Mouse (Mus musculus) forebrain, embryonic 11.5 days (tissue): ENCODE measurements around the gene Trpv1. TPM values are rescaled to one million over a fixed set of nuclear protein-coding genes. Genes with fewer than 3 reads are reported as not detected.

Experiments
- ATAC-seq: fragments of 200-750 bp; cut with Nextera tagmentation; replicated peaks from 2 replicates; pipeline ENCODE4 v1.8.0; 2017; ENCODE audit warnings: moderate TSS enrichment; ENCODE audit not compliant: low FRiP score
- DNase-seq: peaks from one replicate; pipeline ENCODE4 v3.0.0-alpha.2; 2017; ENCODE audit warnings: low spot score
- H3K27ac ChIP-seq: fragments of 300-500 bp; sonication (generic); 2 replicates; pipeline ENCODE4 v1.5.1; 2014; ENCODE audit warnings: low read depth, low read length
- H3K27me3 ChIP-seq: fragments of 300-500 bp; sonication (generic); 2 replicates; pipeline ENCODE4 v1.6.1; 2014; ENCODE audit warnings: mild to moderate bottlenecking, low read length, mixed read lengths; ENCODE audit not compliant: control insufficient read depth, insufficient read depth
- H3K36me3 ChIP-seq: fragments of 300-500 bp; sonication (generic); 2 replicates; pipeline ENCODE4 v1.6.1; 2014; ENCODE audit warnings: mild to moderate bottlenecking, low read length, moderate library complexity, mixed read lengths; ENCODE audit not compliant: control insufficient read depth, insufficient read depth
- H3K4me1 ChIP-seq: fragments of 300-500 bp; sonication (generic); replicated peaks from 2 replicates; pipeline ENCODE4 v1.6.1; 2014; ENCODE audit warnings: low read length, mixed read lengths; ENCODE audit not compliant: control insufficient read depth, insufficient read depth
- H3K4me2 ChIP-seq: fragments of 300-500 bp; sonication (generic); 2 replicates; pipeline ENCODE4 v1.6.1; 2014; ENCODE audit warnings: low read depth, mild to moderate bottlenecking, low read length, moderate library complexity, mixed read lengths; ENCODE audit not compliant: severe bottlenecking
- H3K4me3 ChIP-seq: fragments of 300-500 bp; sonication (generic); 2 replicates; pipeline ENCODE4 v1.5.1; 2014; ENCODE audit warnings: low read depth, low read length
- H3K9ac ChIP-seq: fragments of 300-500 bp; sonication (generic); 2 replicates; pipeline ENCODE4 v1.6.1; 2014; ENCODE audit warnings: low read length
- H3K9me3 ChIP-seq: fragments of 300-500 bp; sonication (generic); 2 replicates; pipeline ENCODE4 v1.6.1; 2016; ENCODE audit warnings: low read length, mixed read lengths; ENCODE audit not compliant: control insufficient read depth
- WGBS: fragments of 180-500 bp; shearing (Covaris S2); extraction: QIAGEN DNeasy Blood & Tissue Kit; methylation state at CpG from one replicate; pipeline ENCODE4 v1.1.7; 2014; 5-methylcytosine and 5-hydroxymethylcytosine counted together
- polyA plus RNA-seq: library from polyadenylated mRNA; unstranded; fragments of >200 nt; fragmentation: Nextera tagmentation; extraction: Ambion mirVana; gene quantifications from 2 replicates; pipeline ENCODE4 v1.2.1, GENCODE M21; 2014

Gene Trpv1
- polyA plus RNA-seq, 1 experiment from 2014 or later, result not detected

DNA sequence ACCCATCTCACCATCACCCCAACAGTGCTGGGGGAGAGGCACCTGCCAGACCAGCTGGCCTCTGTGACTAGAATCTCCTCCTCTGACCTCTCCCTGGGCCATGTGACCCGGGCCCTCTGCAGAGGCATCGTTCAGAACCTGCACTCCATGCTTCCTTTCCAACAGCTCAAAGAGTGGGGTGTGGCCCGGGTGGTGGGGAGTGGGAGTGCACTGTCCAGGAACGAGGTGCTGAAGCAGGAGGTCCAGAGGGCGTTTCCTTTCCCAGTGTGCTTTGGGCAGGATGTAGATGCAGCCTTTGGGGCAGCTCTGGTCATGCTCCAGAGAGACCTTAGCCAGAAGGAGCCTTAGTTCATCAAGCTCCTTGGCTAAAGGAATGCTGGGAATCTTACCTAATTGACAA, 11.2 kb upstream of the Trpv1 start:
- no peak for ATAC-seq
- no peaks in the 10 kb centered on the region for H3K27me3 ChIP-seq
- WGBS, result 58% methylated on average over 5 of the region's 5 CpGs
- H3K27ac ChIP-seq, result no peak overlapping the region
- H3K36me3 ChIP-seq, result no peaks in the 10 kb centered on the region
- no peak overlapping the region for H3K9ac ChIP-seq
- no peaks in the 10 kb centered on the region for H3K4me1 ChIP-seq
- no peaks in the 10 kb centered on the region for H3K9me3 ChIP-seq
- DNase-seq, result no peak
- H3K4me3 ChIP-seq, result no peak overlapping the region
- no peak overlapping the region for H3K4me2 ChIP-seq

- H3K4me2 ChIP-seq, result no peak overlapping the region
- no peak overlapping the region for H3K9ac ChIP-seq
- no peak overlapping the region for H3K27ac ChIP-seq
- peaks cover 1% of the 10 kb centered on the region; the same call in 1 of the 2 replicates for H3K9me3 ChIP-seq
- ATAC-seq (no peak), DNase-seq (no peak)
- H3K4me1 ChIP-seq, result no peaks in the 10 kb centered on the region
- H3K4me3 ChIP-seq, result no peak overlapping the region
- no peaks in the 10 kb centered on the region for H3K36me3 ChIP-seq
- 88% methylated on average over 2 of the region's 2 CpGs for WGBS
- H3K27me3 ChIP-seq, result no peaks in the 10 kb centered on the region
These were observed 10.1 kb upstream of the Trpv1 start for GRCm38 (mm10) chr11:73223966-73224365.

GRCm38 (mm10) chr11:73225856-73226255, 8.2 kb upstream of the Trpv1 start:
- no peak for DNase-seq
- Histone ChIP-seq H3K4me2 (no peak overlapping the region), H3K36me3 (no peaks in the 10 kb centered on the region), H3K4me3 (no peak overlapping the region), H3K9ac (no peak overlapping the region), H3K4me1 (no peaks in the 10 kb centered on the region), H3K27me3 (no peaks in the 10 kb centered on the region), H3K27ac (no peak overlapping the region), H3K9me3 (peaks cover 2% of the 10 kb centered on the region; the same call in 1 of the 2 replicates)
- WGBS, result 87% methylated on average over 6 of the region's 6 CpGs
- ATAC-seq, result no peak

DNA sequence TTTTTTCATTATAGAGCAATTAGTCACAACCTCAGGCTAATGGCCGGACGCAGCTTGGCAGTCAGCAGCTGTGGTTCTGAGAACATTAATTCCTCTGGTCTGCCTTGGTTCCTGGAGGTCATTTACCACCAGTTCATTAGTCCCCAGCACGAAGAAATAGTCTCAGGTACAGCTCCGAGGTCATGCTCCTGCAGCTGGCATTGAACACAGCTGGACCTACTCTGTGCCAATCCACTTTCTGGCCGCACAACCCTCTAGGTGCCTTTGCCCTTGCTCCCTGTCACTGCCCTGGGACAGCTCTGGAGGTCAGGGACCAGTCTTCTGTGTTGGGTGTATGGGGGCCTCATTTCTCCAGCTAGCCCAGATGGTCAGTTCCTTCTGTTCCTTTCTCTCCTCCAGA, 5.2 kb upstream of the Trpv1 start:
- no peak for DNase-seq
- ATAC-seq, result no peak
- Histone ChIP-seq H3K36me3 (no peaks in the 10 kb centered on the region), H3K4me3 (no peak overlapping the region), H3K27ac (no peak overlapping the region), H3K27me3 (no peaks in the 10 kb centered on the region), H3K4me2 (no peak overlapping the region), H3K4me1 (no peaks in the 10 kb centered on the region), H3K9me3 (peaks cover 2% of the 10 kb centered on the region; the same call in 1 of the 2 replicates), H3K9ac (no peak overlapping the region)
- 83% methylated on average over 5 of the region's 5 CpGs for WGBS

- Histone ChIP-seq H3K36me3 (no peaks in the 10 kb centered on the region), H3K9ac (no peak overlapping the region), H3K9me3 (peaks cover 2% of the 10 kb centered on the region; the same call in 1 of the 2 replicates), H3K4me3 (no peak overlapping the region), H3K27ac (no peak overlapping the region), H3K27me3 (no peaks in the 10 kb centered on the region), H3K4me1 (no peaks in the 10 kb centered on the region), H3K4me2 (no peak overlapping the region)
- DNase-seq (no peak), ATAC-seq (no peak)
- 92% methylated on average over 5 of the region's 5 CpGs for WGBS
These were observed 4.0 kb upstream of the Trpv1 start for GRCm38 (mm10) chr11:73230081-73230480.

GRCm38 (mm10) chr11:73232513-73232912, 1.6 kb upstream of the Trpv1 start:
- ATAC-seq (no peak), DNase-seq (no peak)
- no peaks in the 10 kb centered on the region for H3K4me1 ChIP-seq
- no peak overlapping the region for H3K27ac ChIP-seq
- 70% methylated on average over 2 of the region's 2 CpGs for WGBS
- no peak overlapping the region for H3K4me2 ChIP-seq
- H3K27me3 ChIP-seq, result no peaks in the 10 kb centered on the region
- H3K4me3 ChIP-seq, result no peak overlapping the region
- H3K36me3 ChIP-seq, result no peaks in the 10 kb centered on the region
- H3K9ac ChIP-seq, result no peak overlapping the region
- H3K9me3 ChIP-seq, result peaks cover 2% of the 10 kb centered on the region; the same call in 1 of the 2 replicates

- Histone ChIP-seq H3K9me3 (no peaks in the 10 kb centered on the region), H3K9ac (no peak overlapping the region), H3K36me3 (no peaks in the 10 kb centered on the region), H3K27me3 (no peaks in the 10 kb centered on the region), H3K4me3 (no peak overlapping the region), H3K4me2 (no peak overlapping the region), H3K27ac (no peak overlapping the region), H3K4me1 (no peaks in the 10 kb centered on the region)
- DNase-seq, result no peak
- WGBS, result 50% methylated on average over 5 of the region's 5 CpGs
- no peak for ATAC-seq
These were observed 2.1 kb downstream of the Trpv1 start for GRCm38 (mm10) chr11:73235990-73236701.

GRCm38 (mm10) chr11:73236731-73237130, 2.6 kb downstream of the Trpv1 start:
- Histone ChIP-seq H3K4me1 (no peaks in the 10 kb centered on the region), H3K9me3 (no peaks in the 10 kb centered on the region), H3K27me3 (no peaks in the 10 kb centered on the region), H3K27ac (no peak overlapping the region), H3K36me3 (no peaks in the 10 kb centered on the region), H3K4me2 (no peak overlapping the region), H3K4me3 (no peak overlapping the region), H3K9ac (no peak overlapping the region)
- 72% methylated on average over 3 of the region's 3 CpGs for WGBS
- ATAC-seq (no peak), DNase-seq (no peak)

DNA sequence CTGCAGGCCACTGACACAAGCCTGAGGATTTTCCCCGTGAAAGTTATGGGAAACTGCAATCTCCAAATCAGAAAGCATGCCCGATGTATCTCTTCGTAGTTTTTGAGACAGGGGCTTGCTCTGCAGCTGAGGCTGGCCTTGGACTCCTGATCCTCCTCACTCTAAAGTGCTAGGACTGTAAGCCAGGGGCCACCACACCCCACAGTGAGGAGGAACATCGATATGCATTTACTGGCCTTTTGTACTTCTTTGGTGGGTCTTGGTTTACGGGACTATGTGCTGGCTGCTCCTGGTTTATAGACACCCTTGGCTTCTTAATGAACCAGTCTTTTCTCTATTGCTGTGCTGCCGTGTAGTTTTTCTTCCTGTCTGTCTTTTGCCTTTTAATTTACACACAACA, 8.1 kb downstream of the Trpv1 start:
- Histone ChIP-seq H3K4me1 (no peaks in the 10 kb centered on the region), H3K36me3 (no peaks in the 10 kb centered on the region), H3K4me3 (no peak overlapping the region), H3K27me3 (no peaks in the 10 kb centered on the region), H3K27ac (no peak overlapping the region), H3K4me2 (no peak overlapping the region), H3K9ac (no peak overlapping the region), H3K9me3 (no peaks in the 10 kb centered on the region)
- ATAC-seq (no peak), DNase-seq (no peak)
- WGBS, result 91% methylated on average over 6 of the region's 6 CpGs
